Mouse (Mus musculus) kidney, adult 11 months (tissue): ENCODE results near the gene Mia2.

ENCODE experiments used
- DNase-seq: peaks from one replicate; pipeline ENCODE4 v3.0.0; 2022

The Mia2 gene

GRCm38 (mm10) chr12:59105914-59106313 lies 10.3 kb downstream of the Mia2 start:
- DNase-seq = peak; percentile 71

DNA sequence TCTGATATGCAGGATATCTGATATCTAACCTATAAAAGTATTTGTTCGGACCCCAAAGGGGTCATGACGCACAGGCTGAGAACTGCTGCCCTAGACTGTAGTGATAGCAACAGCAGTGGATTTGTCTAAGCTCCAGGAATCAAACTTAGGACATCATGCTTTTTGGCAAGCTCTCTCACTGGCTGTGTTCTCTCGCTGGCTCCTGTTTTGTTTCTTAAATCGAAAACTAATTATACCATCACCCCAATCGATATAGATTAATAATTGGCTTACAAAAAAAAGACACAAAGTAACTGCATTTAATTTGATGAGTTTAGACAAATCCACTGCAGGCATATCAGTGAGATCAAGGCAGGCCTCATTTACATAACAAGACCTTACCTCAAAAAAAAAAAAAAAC lies 10.9 kb downstream of the Mia2 start:
- no peak for DNase-seq

DNA sequence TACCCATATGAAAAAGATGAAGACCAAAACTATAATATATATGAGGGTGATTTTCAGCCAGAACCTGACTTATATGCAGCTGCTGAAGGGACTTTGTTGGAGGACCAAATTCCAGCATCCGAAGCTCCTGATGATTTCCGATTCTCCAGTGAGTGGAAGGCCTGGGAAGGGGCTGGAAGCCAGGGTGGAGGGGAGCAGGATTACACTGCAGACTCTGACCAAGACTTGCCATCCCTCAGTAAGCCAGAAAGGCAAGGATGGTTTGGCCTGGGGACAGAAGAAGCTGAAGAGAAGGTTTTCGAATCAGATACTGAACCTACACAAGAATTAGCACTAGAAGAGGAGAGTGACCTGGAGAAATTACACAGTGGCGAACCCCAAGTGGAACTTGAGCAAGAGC lies 12.3 kb downstream of the Mia2 start:
- DNase-seq = no peak

- no peak for DNase-seq
These were observed 21.6 kb downstream of the Mia2 start for GRCm38 (mm10) chr12:59117184-59117583.

DNA sequence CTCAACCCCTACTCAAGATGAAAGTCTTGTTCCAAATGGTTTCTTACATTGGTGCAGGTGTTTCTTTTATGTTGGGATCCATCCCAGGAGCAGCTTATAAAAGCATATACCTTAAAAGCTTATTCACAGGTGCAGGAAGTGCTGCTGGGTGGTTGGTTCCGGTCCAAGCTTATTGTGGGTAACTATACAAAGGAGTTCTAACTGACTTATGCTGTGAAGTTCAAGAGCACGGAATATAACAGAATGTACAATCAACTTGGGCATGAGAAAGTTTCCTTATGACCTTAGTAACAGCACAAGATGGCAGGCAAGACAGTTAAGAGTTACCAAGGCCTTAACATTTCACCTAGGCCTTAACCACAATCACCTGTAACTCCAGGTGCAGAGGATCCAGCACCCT lies 29.8 kb downstream of the Mia2 start:
- no peak for DNase-seq

DNA sequence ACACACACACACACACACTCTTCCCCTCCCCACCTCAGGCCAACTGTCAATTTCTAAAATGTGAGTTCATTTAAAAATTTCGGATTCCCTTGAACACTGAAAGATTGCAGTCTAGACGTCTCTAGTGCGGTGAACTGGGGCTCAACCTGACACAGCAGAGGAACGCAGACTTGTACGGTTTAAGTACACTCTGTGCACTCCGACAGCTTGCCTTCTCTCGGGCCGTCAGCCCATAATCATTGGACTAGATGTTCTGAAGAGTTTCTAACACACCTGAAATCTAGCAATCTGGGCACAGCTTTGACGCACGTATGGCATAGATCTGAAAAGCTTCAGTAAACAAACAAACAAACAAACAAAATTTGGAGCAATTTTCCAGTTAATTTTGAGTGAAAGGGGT lies 32.9 kb downstream of the Mia2 start:
- DNase-seq = no peak

- peak; percentile 62 for DNase-seq
These were observed 33.4 kb downstream of the Mia2 start for GRCm38 (mm10) chr12:59129038-59129437.

GRCm38 (mm10) chr12:59129592-59129991 lies 34.0 kb downstream of the Mia2 start:
- DNase-seq = peak; percentile 41

DNA sequence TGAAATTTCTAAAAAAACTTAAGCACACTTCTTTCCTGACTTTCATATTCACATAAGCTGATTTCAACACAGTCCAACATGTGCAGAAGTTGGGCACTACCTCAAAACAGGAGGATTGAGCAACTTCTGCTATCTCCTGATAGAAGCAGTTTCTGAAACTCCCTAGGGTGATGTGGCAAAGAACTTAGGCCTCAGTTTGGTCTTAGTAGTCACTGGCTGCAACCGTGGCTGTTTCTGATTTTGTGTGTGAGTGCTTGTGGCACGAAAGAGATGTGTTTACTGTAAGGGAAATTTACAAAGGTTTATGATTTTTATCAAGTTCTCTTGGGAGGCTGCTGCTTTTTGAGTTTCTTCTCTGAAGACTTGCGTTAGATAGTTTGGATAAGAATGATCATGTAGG lies 34.6 kb downstream of the Mia2 start:
- peak; percentile 12 for DNase-seq

DNA sequence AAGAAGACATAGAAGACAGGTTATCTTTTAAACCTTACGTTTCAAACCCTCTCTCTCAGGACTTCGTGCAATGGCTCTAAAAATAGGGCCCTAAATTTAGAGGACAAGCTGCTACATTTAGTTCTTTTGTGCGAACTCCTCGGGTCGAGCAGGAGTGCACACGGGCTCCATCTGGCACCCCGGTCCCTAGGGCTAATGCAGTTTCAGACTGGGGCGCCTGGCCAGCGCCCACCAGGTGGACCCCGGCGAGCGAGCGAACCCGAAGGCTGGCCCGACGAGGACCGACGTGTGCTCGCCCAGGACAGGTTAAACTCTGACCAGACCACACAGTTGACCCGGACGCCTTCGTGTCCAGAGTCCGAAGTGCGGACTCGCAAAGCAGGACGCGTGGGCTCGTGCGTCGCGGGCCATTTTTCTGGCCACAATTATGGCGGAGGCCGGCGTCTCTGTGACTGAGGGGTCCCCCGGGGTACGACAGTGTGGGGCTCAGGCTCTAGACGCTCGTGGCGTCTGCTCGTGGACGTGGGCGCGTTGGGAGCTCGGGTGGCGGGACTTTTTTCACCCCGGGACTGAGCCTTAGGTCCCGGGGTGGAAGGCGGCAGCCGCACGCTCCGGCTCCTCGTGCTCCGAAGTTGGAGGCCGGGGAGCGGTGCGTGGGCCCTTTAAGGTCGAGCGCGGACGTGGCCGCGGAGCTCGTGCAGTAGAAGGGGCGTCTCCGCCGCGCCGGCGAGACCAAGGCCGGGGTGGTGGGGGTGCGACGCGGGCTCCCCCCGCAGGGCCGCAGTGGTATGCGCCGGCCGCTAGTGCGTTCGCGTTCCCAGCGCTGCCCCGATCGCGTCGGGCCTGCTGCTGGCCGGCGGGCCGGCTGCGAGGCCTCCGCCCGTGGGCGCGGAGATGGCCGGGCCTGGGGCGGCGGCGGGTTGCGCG lies 35.3 kb downstream of the Mia2 start:
- DNase-seq = peak; percentile 91

- DNase-seq = no peak
These were observed 36.0 kb downstream of the Mia2 start for GRCm38 (mm10) chr12:59131578-59131946.

- DNase-seq = no peak
These were observed 36.9 kb downstream of the Mia2 start for GRCm38 (mm10) chr12:59132462-59132861.

DNA sequence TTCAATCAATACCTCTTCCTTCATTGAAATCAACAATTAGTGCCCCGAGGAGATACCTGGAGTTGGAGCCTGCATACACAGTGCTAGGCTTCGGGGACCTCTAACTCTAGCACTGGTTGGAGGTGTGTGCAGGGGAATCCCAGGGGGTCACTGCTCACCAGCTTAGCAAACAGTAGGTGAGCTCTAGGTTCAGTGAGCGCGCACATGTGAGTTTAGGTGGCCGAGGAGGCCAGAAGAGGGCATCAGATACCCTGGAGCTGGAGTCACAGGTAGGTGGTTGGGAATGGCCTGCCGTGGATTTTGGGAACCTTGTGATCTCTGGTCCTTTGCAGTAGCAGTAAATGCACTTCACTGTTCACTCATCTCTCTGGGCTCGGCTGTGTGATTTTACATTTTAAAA lies 37.3 kb downstream of the Mia2 start:
- peak; percentile 26 for DNase-seq

DNA sequence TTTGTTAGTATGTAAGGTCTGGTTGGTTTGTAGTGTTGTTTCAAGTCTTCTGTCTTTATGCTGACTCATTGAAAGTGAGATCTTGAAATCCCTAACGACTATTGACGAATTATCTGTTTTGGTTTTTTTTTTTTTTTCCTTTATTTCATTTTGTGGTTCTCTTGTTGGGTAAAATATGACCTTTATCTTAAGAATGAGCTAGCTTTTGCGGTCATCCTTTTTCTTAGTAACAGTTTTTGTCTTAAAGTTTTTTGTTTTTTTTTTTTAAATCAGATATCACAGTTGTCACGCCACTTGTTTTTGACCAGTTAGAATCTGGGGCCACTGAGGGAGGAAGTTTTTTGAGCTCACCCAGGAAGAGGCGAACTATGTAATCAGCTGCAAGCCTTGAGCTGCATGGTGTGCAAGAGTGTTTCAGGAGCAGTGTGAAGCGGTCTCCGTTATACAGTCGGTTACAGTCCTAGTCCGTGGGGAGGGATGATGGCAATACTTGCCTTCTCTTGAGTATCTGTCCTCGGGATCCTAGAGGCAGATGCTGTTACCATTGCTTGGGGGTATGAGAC lies 37.9 kb downstream of the Mia2 start:
- no peak for DNase-seq

DNA sequence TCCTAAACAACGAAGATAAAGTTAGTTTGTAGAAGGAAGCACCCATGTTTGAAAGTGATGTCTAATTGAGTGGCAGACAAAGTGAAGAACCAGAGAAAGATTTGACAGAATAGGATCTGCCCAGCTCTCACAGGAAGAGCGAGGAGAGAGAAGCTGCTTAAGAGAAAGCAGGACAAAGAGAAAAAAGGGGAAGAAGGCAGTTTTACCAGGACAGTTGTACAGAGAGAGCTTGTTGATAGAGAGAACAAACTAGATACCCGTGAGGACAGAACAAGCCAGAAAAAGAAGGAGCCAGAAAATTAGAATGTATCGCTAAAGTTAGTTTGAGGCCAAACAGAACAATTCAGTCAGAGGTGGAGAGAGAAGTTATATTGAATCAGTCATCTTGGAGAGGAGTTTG lies 39.5 kb downstream of the Mia2 start:
- no peak for DNase-seq

DNA sequence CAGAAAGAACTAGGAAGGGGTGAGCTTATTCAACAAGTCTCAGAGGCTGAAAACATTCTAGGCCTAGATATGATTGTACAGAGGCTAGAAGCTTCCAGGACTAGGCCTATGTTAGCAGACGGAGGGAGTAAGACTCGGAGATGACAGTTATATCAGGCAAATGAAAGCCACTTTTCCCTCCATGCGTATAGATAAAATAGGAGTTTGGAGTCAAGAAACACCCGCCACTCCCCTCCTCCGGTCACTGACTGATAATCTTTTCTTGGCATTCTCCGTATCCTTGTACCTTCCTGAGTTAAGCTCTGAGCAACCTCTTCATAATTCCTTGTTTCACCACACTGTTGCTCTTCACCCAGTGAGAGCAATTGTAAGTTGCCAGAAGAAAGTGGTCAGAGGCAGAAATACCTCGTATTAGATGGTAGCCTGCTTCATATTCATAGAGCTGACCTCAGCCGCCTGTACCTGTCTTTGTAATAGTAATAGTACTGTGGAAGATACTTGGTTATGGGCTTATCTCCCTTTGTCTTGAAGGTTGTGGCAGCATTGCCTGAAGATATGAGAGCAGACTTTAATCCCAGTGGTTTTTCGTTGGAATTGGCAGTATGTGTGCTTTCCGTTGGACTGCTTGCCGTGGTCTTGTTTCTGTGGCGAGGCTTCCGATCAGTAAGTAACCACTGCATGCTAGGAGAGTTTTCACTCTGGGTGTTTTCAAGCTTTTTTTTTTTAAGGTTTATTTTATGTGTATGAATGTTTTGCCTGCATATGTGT lies 40.1 kb downstream of the Mia2 start:
- no peak for DNase-seq

GRCm38 (mm10) chr12:59137031-59137430 lies 41.4 kb downstream of the Mia2 start:
- no peak for DNase-seq

GRCm38 (mm10) chr12:59139372-59139771 lies 43.8 kb downstream of the Mia2 start:
- no peak for DNase-seq

- DNase-seq = no peak
These were observed 49.5 kb downstream of the Mia2 start for GRCm38 (mm10) chr12:59145130-59145529.

GRCm38 (mm10) chr12:59149691-59150090 lies 54.1 kb downstream of the Mia2 start:
- DNase-seq = no peak

GRCm38 (mm10) chr12:59161091-59161490 lies 65.5 kb downstream of the Mia2 start:
- DNase-seq = peak; percentile 12

GRCm38 (mm10) chr12:59162797-59163196 lies 67.2 kb downstream of the Mia2 start:
- no peak for DNase-seq

GRCm38 (mm10) chr12:59164522-59164921 lies 68.9 kb downstream of the Mia2 start:
- no peak for DNase-seq

- DNase-seq = no peak
These were observed 71.0 kb downstream of the Mia2 start for GRCm38 (mm10) chr12:59166557-59166956.
